Mouse (Mus musculus) MEL (cell line): Measurements from ENCODE around the gene Smagp. TPM values are rescaled to one million over a fixed set of nuclear protein-coding genes. Genes with fewer than 3 reads are reported as not detected.
A peak's percentile ranks its signal among the peaks of the same experiment; 100 is the strongest.

ENCODE experiments used
- DNase-seq: peaks from one replicate; pipeline ENCODE4 v3.0.0; 2011; ENCODE audit warnings: low read depth, low spot score
- H3K27ac ChIP-seq: 2 replicates; pipeline ENCODE4 v1.5.1; 2012; ENCODE audit warnings: low read depth, mild to moderate bottlenecking, control low read depth, low read length, moderate library complexity; ENCODE audit not compliant: control insufficient read depth
- H3K27me3 ChIP-seq, 2 experiments: fragments of 150-350 bp in 1 of 2; sonication (generic) in 1 of 2; 2 replicates each; pipeline ENCODE4 v1.6.1; 2012; ENCODE audit warnings: low read length in 2 of 2, mild to moderate bottlenecking in 2 of 2, improper control_type of control experiment in 1 of 2, moderate library complexity in 1 of 2; ENCODE audit not compliant: insufficient read depth in 2 of 2, control insufficient read depth in 1 of 2
- H3K36me3 ChIP-seq, 2 experiments: 2 replicates each; pipeline ENCODE4 v1.6.1; 2012 to 2014; ENCODE audit warnings: low read length in 2 of 2, improper control_type of control experiment in 1 of 2, inconsistent platforms in 1 of 2, mild to moderate bottlenecking in 1 of 2; ENCODE audit not compliant: insufficient read depth in 2 of 2, control insufficient read depth in 1 of 2
- H3K4me1 ChIP-seq, 2 experiments: fragments of 150-350 bp in 1 of 2; sonication (generic) in 1 of 2; 2 replicates each; pipeline ENCODE4 v1.6.1; 2012; ENCODE audit warnings: low read length in 2 of 2, improper control_type of control experiment in 1 of 2, mild to moderate bottlenecking in 1 of 2; ENCODE audit not compliant: insufficient read depth in 2 of 2, control insufficient read depth in 1 of 2
- H3K4me3 ChIP-seq, 2 experiments: fragments of 150-350 bp in 1 of 2; sonication (generic) in 1 of 2; 2 replicates each; pipeline ENCODE4 v1.5.1; 2012; ENCODE audit warnings: low read depth in 2 of 2, low read length in 2 of 2, mild to moderate bottlenecking in 2 of 2, moderate library complexity in 2 of 2, control low read depth in 1 of 2, improper control_type of control experiment in 1 of 2; ENCODE audit not compliant: control insufficient read depth in 1 of 2, insufficient read depth in 1 of 2
- H3K79me2 ChIP-seq: 2 replicates; pipeline ENCODE4 v1.6.1; 2012; ENCODE audit warnings: mild to moderate bottlenecking, low read length, moderate library complexity; ENCODE audit not compliant: control insufficient read depth, poor library complexity, insufficient read depth
- H3K9ac ChIP-seq: 2 replicates; pipeline ENCODE4 v1.6.1; 2012; ENCODE audit warnings: low read depth, mild to moderate bottlenecking, control low read depth, low read length, moderate library complexity; ENCODE audit not compliant: control insufficient read depth, poor library complexity, severe bottlenecking
- H3K9me3 ChIP-seq: fragments of 150-350 bp; sonication (generic); replicated peaks from 2 replicates; pipeline ENCODE4 v1.6.1; 2012; ENCODE audit warnings: mild to moderate bottlenecking, low read length, improper control_type of control experiment, moderate library complexity; ENCODE audit not compliant: insufficient read depth
- BHLHE40 ChIP-seq: IDR thresholded peaks from 2 replicates; pipeline ENCODE4 v1.6.1; 2012; ENCODE audit warnings: low read depth, mild to moderate bottlenecking, inconsistent platforms, low read length, improper control_type of control experiment, borderline replicate concordance
- CHD1 ChIP-seq: IDR thresholded peaks from 2 replicates; pipeline ENCODE4 v1.6.1; 2012; ENCODE audit warnings: low read depth, mild to moderate bottlenecking, inconsistent platforms, low read length, improper control_type of control experiment
- CHD2 ChIP-seq: IDR thresholded peaks from 2 replicates; pipeline ENCODE4 v1.6.1; 2011; ENCODE audit warnings: low read length, improper control_type of control experiment
- CTCF ChIP-seq, 3 experiments: IDR thresholded peaks in 2 of 3; conservative IDR thresholded peaks in 1 of 3; 2 replicates each; pipeline ENCODE4 v1.5.1; 2011 to 2012; ENCODE audit warnings: low read length in 3 of 3, low read depth in 2 of 3, mild to moderate bottlenecking in 2 of 3, improper control_type of control experiment in 1 of 3, inconsistent platforms in 1 of 3, mixed read lengths in 1 of 3, moderate library complexity in 1 of 3; ENCODE audit not compliant: control insufficient read depth in 1 of 3, insufficient read depth in 1 of 3, poor library complexity in 1 of 3, severe bottlenecking in 1 of 3
- E2F4 ChIP-seq: IDR thresholded peaks from 2 replicates; pipeline ENCODE4 v1.6.1; 2011; ENCODE audit warnings: low read depth, low read length, improper control_type of control experiment, borderline replicate concordance
- ELF1 ChIP-seq: IDR thresholded peaks from 2 replicates; pipeline ENCODE4 v1.6.1; 2014; ENCODE audit warnings: low read depth, mild to moderate bottlenecking, inconsistent platforms, low read length, improper control_type of control experiment, moderate library complexity
- GABPA ChIP-seq: IDR thresholded peaks from 2 replicates; pipeline ENCODE4 v1.6.1; 2012; ENCODE audit warnings: low read depth, mild to moderate bottlenecking, inconsistent platforms, low read length, improper control_type of control experiment, moderate library complexity
- GATA1 ChIP-seq: IDR thresholded peaks from 2 replicates; pipeline ENCODE4 v1.6.1; 2011; ENCODE audit warnings: low read depth, low read length, improper control_type of control experiment
- JUND ChIP-seq: IDR thresholded peaks from 2 replicates; pipeline ENCODE4 v1.6.1; 2011; ENCODE audit warnings: low read depth, mild to moderate bottlenecking, improper control_type of control experiment, low read length
- KAT2A ChIP-seq: conservative IDR thresholded peaks from 2 replicates; pipeline ENCODE4 v1.6.1; 2012; ENCODE audit warnings: low read depth, low read length, improper control_type of control experiment, inconsistent platforms
- MAFK ChIP-seq: IDR thresholded peaks from 2 replicates; pipeline ENCODE4 v1.6.1; 2011; ENCODE audit warnings: low read depth, mild to moderate bottlenecking, low read length, improper control_type of control experiment, borderline replicate concordance
- MEF2A ChIP-seq: IDR thresholded peaks from 2 replicates; pipeline ENCODE4 v1.6.1; 2014; ENCODE audit warnings: low read depth, mild to moderate bottlenecking, inconsistent platforms, low read length, improper control_type of control experiment; ENCODE audit not compliant: poor library complexity, insufficient replicate concordance, severe bottlenecking; ENCODE audit errors: extremely low read depth
- MXI1 ChIP-seq: IDR thresholded peaks from 2 replicates; pipeline ENCODE4 v1.6.1; 2011; ENCODE audit warnings: mild to moderate bottlenecking, low read depth, low read length, improper control_type of control experiment
- MYB ChIP-seq: IDR thresholded peaks from 2 replicates; pipeline ENCODE4 v1.6.1; 2011; ENCODE audit warnings: mild to moderate bottlenecking, low read depth, low read length, improper control_type of control experiment
- MYC ChIP-seq: IDR thresholded peaks from 2 replicates; pipeline ENCODE4 v1.6.1; 2011; ENCODE audit warnings: low read depth, mild to moderate bottlenecking, low read length, improper control_type of control experiment, moderate library complexity
- POLR2A ChIP-seq, 2 experiments: IDR thresholded peaks; 2 replicates each; pipeline ENCODE4 v1.6.1; 2011 to 2012; ENCODE audit warnings: low read length in 2 of 2, mild to moderate bottlenecking in 2 of 2, control low read depth in 1 of 2, improper control_type of control experiment in 1 of 2, low read depth in 1 of 2, moderate library complexity in 1 of 2; ENCODE audit not compliant: control insufficient read depth in 1 of 2, insufficient read depth in 1 of 2, poor library complexity in 1 of 2
- POLR2AphosphoS2 ChIP-seq: IDR thresholded peaks from 2 replicates; pipeline ENCODE4 v1.6.1; 2011; ENCODE audit warnings: low read length, improper control_type of control experiment
- RAD21 ChIP-seq: IDR thresholded peaks from 2 replicates; pipeline ENCODE4 v1.6.1; 2011; ENCODE audit warnings: mild to moderate bottlenecking, low read depth, low read length, improper control_type of control experiment
- RCOR1 ChIP-seq: IDR thresholded peaks from 2 replicates; pipeline ENCODE4 v1.6.1; 2012; ENCODE audit warnings: low read depth, mild to moderate bottlenecking, inconsistent platforms, low read length, improper control_type of control experiment
- SIN3A ChIP-seq: IDR thresholded peaks from 2 replicates; pipeline ENCODE4 v1.6.1; 2012; ENCODE audit warnings: low read length, improper control_type of control experiment, inconsistent platforms
- SMC3 ChIP-seq: IDR thresholded peaks from 2 replicates; pipeline ENCODE4 v1.6.1; 2011; ENCODE audit warnings: low read depth, low read length, improper control_type of control experiment
- TAL1 ChIP-seq: IDR thresholded peaks from 2 replicates; pipeline ENCODE4 v1.6.1; 2012; ENCODE audit warnings: mild to moderate bottlenecking, inconsistent platforms, low read length, moderate library complexity, mixed read lengths
- TBP ChIP-seq: IDR thresholded peaks from 2 replicates; pipeline ENCODE4 v1.8.0; 2011; ENCODE audit warnings: low read depth, low read length, improper control_type of control experiment
- TCF12 ChIP-seq: IDR thresholded peaks from 2 replicates; pipeline ENCODE4 v1.6.1; 2014; ENCODE audit warnings: low read depth, mild to moderate bottlenecking, inconsistent platforms, low read length, improper control_type of control experiment, moderate library complexity
- UBTF ChIP-seq: IDR thresholded peaks from 2 replicates; pipeline ENCODE4 v1.6.1; 2012; ENCODE audit warnings: low read depth, mild to moderate bottlenecking, inconsistent platforms, low read length, improper control_type of control experiment, moderate library complexity, borderline replicate concordance; ENCODE audit not compliant: insufficient read depth
- USF1 ChIP-seq: IDR thresholded peaks from 2 replicates; pipeline ENCODE4 v1.6.1; 2014; ENCODE audit warnings: low read depth, mild to moderate bottlenecking, inconsistent platforms, low read length, improper control_type of control experiment, moderate library complexity
- USF2 ChIP-seq, 2 experiments: IDR thresholded peaks; 2 replicates each; pipeline ENCODE4 v1.6.1; 2011 to 2012; ENCODE audit warnings: improper control_type of control experiment in 2 of 2, low read length in 2 of 2, borderline replicate concordance in 1 of 2, inconsistent platforms in 1 of 2, low read depth in 1 of 2, mild to moderate bottlenecking in 1 of 2; ENCODE audit not compliant: insufficient read depth in 1 of 2
- ZC3H11A ChIP-seq: IDR thresholded peaks from 2 replicates; pipeline ENCODE4 v1.6.1; 2012; ENCODE audit warnings: low read depth, mild to moderate bottlenecking, inconsistent platforms, low read length, improper control_type of control experiment
- ZMIZ1 ChIP-seq: IDR thresholded peaks from 2 replicates; pipeline ENCODE4 v1.6.1; 2012; ENCODE audit warnings: low read depth, mild to moderate bottlenecking, inconsistent platforms, low read length, improper control_type of control experiment, moderate library complexity
- ZNF384 ChIP-seq: IDR thresholded peaks from 2 replicates; pipeline ENCODE4 v1.6.1; 2012; ENCODE audit warnings: low read depth, mild to moderate bottlenecking, inconsistent platforms, low read length, improper control_type of control experiment
- polyA plus RNA-seq, 2 experiments: library from polyadenylated mRNA; stranded (reverse) in 1 of 2; unstranded in 1 of 2; fragments of >175 nt in 1 of 2; fragments of >200 nt in 1 of 2; gene quantifications; 2 replicates each; pipeline versions ENCODE4 v1.2.1 to v1.2.4; 2012; ENCODE audit warnings: low replicate concordance in 2 of 2, low read depth in 1 of 2; ENCODE audit not compliant: insufficient read length in 2 of 2, insufficient read depth in 1 of 2, missing spikeins in 1 of 2
- total RNA-seq: library from RNA; depleted of rRNA; stranded (reverse); fragments of 300-350 nt; gene quantifications from 2 replicates; pipeline ENCODE4 v1.2.3, GENCODE M21; 2012

Smagp gene
- total and polyA plus RNA-seq, 3 experiments = 2.6 to 22.6 TPM; not detected in 1

- peaks cover 6 to 37% of the 10 kb centered on the region in 2 experiments; a peak in 3 of 4 replicates for H3K36me3 ChIP-seq
- peak overlapping the region; percentile 79 for H3K27ac ChIP-seq
- H3K9ac ChIP-seq = peak overlapping the region; percentile 26
- TF ChIP-seq BHLHE40 = no peak
- peak; percentile 65 for TF ChIP-seq ZNF384
- 0 out of 2 replicates have a peak, but pooled peaks have one; percentile 2 for TF ChIP-seq GATA1
- H3K79me2 ChIP-seq = peaks cover 38% of the 10 kb centered on the region
- peaks cover 26 to 45% of the 10 kb centered on the region in 2 experiments for H3K4me1 ChIP-seq
- peak; percentile 41 for DNase-seq
- peak overlapping the region; percentile 2 to 25 for H3K4me3 ChIP-seq
- no peaks in the 10 kb centered on the region for H3K9me3 ChIP-seq
- no peaks in the 10 kb centered on the region for H3K27me3 ChIP-seq
These were observed 28.9 kb upstream of the Smagp start for GRCm38 (mm10) chr15:100665411-100666218.

- no peak overlapping the region for H3K4me3 ChIP-seq
- peaks cover 26 to 44% of the 10 kb centered on the region in 2 experiments for H3K4me1 ChIP-seq
- H3K27me3 ChIP-seq = no peaks in the 10 kb centered on the region
- H3K9me3 ChIP-seq = no peaks in the 10 kb centered on the region
- peaks cover 38% of the 10 kb centered on the region for H3K79me2 ChIP-seq
- no peak overlapping the region for H3K9ac ChIP-seq
- peaks cover 9 to 35% of the 10 kb centered on the region in 2 experiments for H3K36me3 ChIP-seq
- peak; percentile 75 for DNase-seq
- H3K27ac ChIP-seq = peak overlapping the region; percentile 18; the same call in 1 of the 2 replicates
- TF ChIP-seq MXI1 (no peak), JUND (no peak), GATA1 (no peak), ZMIZ1 (no peak), GABPA (no peak), MEF2A (no peak), SIN3A (peak; percentile 52), E2F4 (no peak), TCF12 (no peak), CTCF (IDR thresholded peaks at IDR 0.05 in 2 of 3, conservative IDR thresholded peaks at IDR 0.05 in 1 of 3; ENCODE audit: control insufficient read depth in 1 of 3, insufficient read depth in 1 of 3, low read depth in 2 of 3, low read length in 3 of 3, poor library complexity in 1 of 3, severe bottlenecking in 1 of 3) (no peak), UBTF (no peak), USF2 (IDR thresholded peaks at IDR 0.05; ENCODE audit: borderline replicate concordance in 1 of 2, insufficient read depth in 1 of 2, low read depth in 1 of 2, low read length in 2 of 2) (no peak), MYC (0 out of 2 replicates have a peak, but pooled peaks have one; percentile 42), POLR2AphosphoS2 (no peak), ELF1 (no peak), CHD2 (peak; percentile 62), CHD1 (no peak), KAT2A (no peak), MAFK (no peak), ZC3H11A (no peak), RCOR1 (no peak), RAD21 (no peak), POLR2A (IDR thresholded peaks at IDR 0.05; ENCODE audit: control insufficient read depth in 1 of 2, insufficient read depth in 1 of 2, low read depth in 1 of 2, low read length in 2 of 2, poor library complexity in 1 of 2) (no peak), ZNF384 (no peak), TAL1 (no peak), TBP (peak; percentile 70; the same call in 1 of the 2 replicates), MYB (no peak), USF1 (no peak), SMC3 (no peak; the same call in 1 of the 2 replicates)
These were observed 28.1 kb upstream of the Smagp start for GRCm38 (mm10) chr15:100664813-100665274.
